ENCODE assay signal across 8 mouse cellular contexts in genomic region chr16:92696411-92697015, GRCm38 (mm10).
DNase-seq lines count a peak whose midpoint lies in the region; ATAC-seq lines count a peak whose summit lies in the region.

No protein-coding gene starts in this region.

- H3K9ac ChIP-seq in heart, embryonic 16.5 days (ENCODE audit: low read length): peak overlapping the region; percentile 60

- peak overlapping the region; percentile 20; the same call in 1 of the 2 replicates for H3K27ac ChIP-seq in heart, embryonic 16.5 days (ENCODE audit: low read length)

- H3K4me1 ChIP-seq in heart, embryonic 16.5 days (ENCODE audit: control insufficient read depth, insufficient read depth, low read length): peaks cover 9% of the 10 kb centered on the region
- peaks cover 73% of the 10 kb centered on the region for H3K4me1 ChIP-seq in megakaryocyte, embryonic 14.5 days

- DNase-seq in 416B (ENCODE audit: low read depth): peak; percentile 92
- DNase-seq in T-cell, adult 2 months (ENCODE audit: low spot score): peak; percentile 66
- peak; percentile 15 for DNase-seq in kidney, postnatal 14 days
- peak; percentile 65 to 84 for DNase-seq in spleen, postnatal 4 days (ENCODE audit: low spot score in 2 of 2)
- DNase-seq in cerebellum, postnatal 36 days: no peak

- H3K4me3 ChIP-seq in heart, embryonic 16.5 days (ENCODE audit: low read length): peak overlapping the region; percentile 61
- peak overlapping the region; percentile 99 for H3K4me3 ChIP-seq in megakaryocyte, embryonic 14.5 days (replicated peaks)

- H3K9me3 ChIP-seq in heart, embryonic 16.5 days (replicated peaks; ENCODE audit: control insufficient read depth, low read length): no peaks in the 10 kb centered on the region
- H3K9me3 ChIP-seq in megakaryocyte, embryonic 14.5 days: no peaks in the 10 kb centered on the region

- H3K27me3 ChIP-seq in heart, embryonic 16.5 days (ENCODE audit: control insufficient read depth, insufficient read depth, low read length): peaks cover 45% of the 10 kb centered on the region
- no peaks in the 10 kb centered on the region for H3K27me3 ChIP-seq in megakaryocyte, embryonic 14.5 days (replicated peaks)

- no peaks in the 10 kb centered on the region for H3K36me3 ChIP-seq in heart, embryonic 16.5 days (ENCODE audit: control insufficient read depth, insufficient read depth)
- H3K36me3 ChIP-seq in megakaryocyte, embryonic 14.5 days (replicated peaks; ENCODE audit: low read length): peaks cover 58% of the 10 kb centered on the region

- H3K4me2 ChIP-seq in heart, embryonic 16.5 days (ENCODE audit: low read depth, low read length): peak overlapping the region; percentile 97

- WGBS in heart, embryonic 16.5 days: under 1% methylated on average over 24 of the region's 24 CpGs

- peak; percentile 30; the same call in 1 of the 2 replicates for ATAC-seq in erythroblast, adult 5-6 weeks (replicated peaks; ENCODE audit: low FRiP score, poor library complexity, severe bottlenecking)
- ATAC-seq in heart, embryonic 16.5 days (replicated peaks; ENCODE audit: extremely low read depth, insufficient read depth, low FRiP score): no peak

Comparison
In these comparisons a context has a peak if more than half of its experiments do, and no peak if none do; other contexts are left out.
1. DNase-seq: peak in 416B (single experiment), T-cell, adult 2 months (single experiment), kidney, postnatal 14 days (single experiment) and spleen, postnatal 4 days (2 of 2); none in cerebellum, postnatal 36 days (0 of 2).